32 mouse cellular contexts compared by ENCODE assay signal in the genomic region with DNA sequence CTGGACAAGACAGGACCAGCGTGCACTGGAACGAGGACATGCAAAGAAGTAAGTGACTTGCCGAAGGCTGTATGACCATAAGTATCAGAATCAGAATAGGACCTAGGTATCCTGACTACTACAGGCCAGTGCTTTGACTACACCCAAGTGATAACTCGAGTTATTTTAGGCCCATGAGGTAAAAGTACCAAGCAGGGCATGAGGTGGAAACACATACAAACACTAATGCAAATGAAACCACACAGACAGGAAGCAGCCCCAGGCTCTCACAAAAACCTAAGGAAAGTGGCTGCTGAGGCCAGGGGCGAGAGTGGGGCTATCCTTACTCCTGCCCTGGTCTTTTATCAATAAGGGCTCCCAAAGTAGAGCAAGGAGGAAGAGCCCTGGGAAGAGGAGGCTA. TPM values are rescaled to one million over a fixed set of nuclear protein-coding genes. Genes with fewer than 3 reads are reported as not detected.
A peak's percentile ranks its signal among the peaks of the same experiment; 100 is the strongest.
DNase-seq lines count a peak whose midpoint lies in the region; TF ChIP-seq lines count a peak whose summit lies in the region.
"Had no signal": no experiment of that assay in that cellular context is flagged by ENCODE, and none has a peak within 500 bp of the region (broad histone marks: within the 10 kb centered on the region; RNA-seq: fewer than 3 reads in every experiment).

No protein-coding gene starts in this region.

- no peak for TF ChIP-seq POLR2A in bone marrow, adult 2 months (IDR thresholded peaks at IDR 0.05; ENCODE audit: borderline replicate concordance, control insufficient read depth, low read depth, low read length)

- no peak overlapping the region for H3K4me3 ChIP-seq in bone marrow, adult 2 months (replicated peaks; ENCODE audit: control insufficient read depth, low read depth, low read length)
- no peak overlapping the region for H3K4me3 ChIP-seq in limb, embryonic 10.5 days
- H3K4me3 ChIP-seq: embryonic facial prominence, embryonic 12.5 days; heart, embryonic 10.5 days; hindbrain, embryonic 10.5 days; liver, embryonic 15.5 days; lung, embryonic 15.5 days; neural tube, embryonic 12.5 days had no signal

- H3K36me3 ChIP-seq in limb, embryonic 10.5 days = peaks cover 98% of the 10 kb centered on the region

- no peaks in the 10 kb centered on the region for H3K27me3 ChIP-seq in limb, embryonic 10.5 days (ENCODE audit: low read depth, poor library complexity, severe bottlenecking)
- H3K27me3 ChIP-seq: embryonic facial prominence, embryonic 12.5 days; liver, embryonic 15.5 days; lung, embryonic 15.5 days; neural tube, embryonic 12.5 days had no signal

- no peaks in the 10 kb centered on the region; the same call in 1 of the 2 replicates for H3K4me1 ChIP-seq in bone marrow, adult 2 months (ENCODE audit: control insufficient read depth, insufficient read depth, low read length)
- no peaks in the 10 kb centered on the region for H3K4me1 ChIP-seq in limb, embryonic 10.5 days
- H3K4me1 ChIP-seq: embryonic facial prominence, embryonic 12.5 days; heart, embryonic 10.5 days; hindbrain, embryonic 10.5 days; liver, embryonic 15.5 days; lung, embryonic 15.5 days; neural tube, embryonic 12.5 days had no signal

- H3K9me3 ChIP-seq in limb, embryonic 10.5 days (replicated peaks) = no peaks in the 10 kb centered on the region
- H3K9me3 ChIP-seq: embryonic facial prominence, embryonic 12.5 days; heart, embryonic 10.5 days; hindbrain, embryonic 10.5 days; liver, embryonic 15.5 days; lung, embryonic 15.5 days; neural tube, embryonic 12.5 days had no signal

- H3K27ac ChIP-seq in bone marrow, adult 2 months (ENCODE audit: control insufficient read depth, insufficient read depth, low read depth, low read length, poor library complexity) = peak overlapping the region; percentile 3; the same call in 1 of the 2 replicates
- H3K27ac ChIP-seq in limb, embryonic 10.5 days = no peak overlapping the region
- H3K27ac ChIP-seq: embryonic facial prominence, embryonic 12.5 days; heart, embryonic 10.5 days; hindbrain, embryonic 10.5 days; liver, embryonic 15.5 days; lung, embryonic 15.5 days; neural tube, embryonic 12.5 days had no signal

- no peak for TF ChIP-seq CTCF in bone marrow, adult 2 months (IDR thresholded peaks at IDR 0.05; ENCODE audit: control insufficient read depth, insufficient read depth, low read length)

- DNase-seq in spleen, adult 18-20 months = peak; percentile 17 to 24
- no peak for DNase-seq in spleen, postnatal 10 days (ENCODE audit: low spot score in 2 of 2)
- DNase-seq in CD4-positive, CD25-positive, alpha-beta regulatory T cell, adult 2 months (ENCODE audit: low read depth, low spot score) = peak; percentile 38
- no peak for DNase-seq in limb, embryonic 10.5 days (ENCODE audit: low spot score)
- DNase-seq in cerebellum, postnatal 4 days (ENCODE audit: low spot score in 2 of 2) = no peak
- no peak for DNase-seq in gastrocnemius, adult 8-10 months (ENCODE audit: low spot score in 2 of 2)
- DNase-seq: adrenal gland, adult 8-10 months; cerebellum, adult 18-20 months; cerebellum, postnatal 14 days; kidney, postnatal 4 days; layer of hippocampus, adult 9-11 months; left cerebral cortex, postnatal 4 days; liver; lung, postnatal 4 days; midbrain, embryonic 14.5 days; thymus, postnatal 25 days had no signal

- 79% methylated on average over 5 of the region's 5 CpGs for WGBS in bone marrow, adult 2 months
- WGBS in limb, embryonic 10.5 days = 95% methylated on average over 5 of the region's 5 CpGs

RNA-seq across cellular contexts. Expression of a gene that starts 12.0 kb away (rescaled TPM):
- polyA plus RNA-seq in bone marrow, adult 2 months (2011; ENCODE audit: insufficient read depth, insufficient read length, low replicate concordance, missing spikeins) = 14.6 and 53.8 TPM in 2 replicates
- polyA plus RNA-seq in limb, embryonic 10.5 days (2016; fragmentation: Nextera tagmentation; extraction: Ambion mirVana) = 1,533 and 1,561 TPM in 2 replicates
- 1 to 10 TPM in 2 of 4 experiments, under 1 TPM in 2; 0.19 to 1.1 (median 0.78) TPM for total RNA-seq in gastrocnemius, adult 8-10 months (2022)

RNA-seq across cellular contexts. Expression of a gene that starts 17.2 kb away (rescaled TPM):
- polyA plus RNA-seq in bone marrow, adult 2 months (2011; ENCODE audit: insufficient read depth, insufficient read length, low replicate concordance, missing spikeins) = 78.4 and 100 TPM in 2 replicates
- polyA plus RNA-seq in limb, embryonic 10.5 days (2016; fragmentation: Nextera tagmentation; extraction: Ambion mirVana) = 308 and 336 TPM in 2 replicates
- total RNA-seq in gastrocnemius, adult 8-10 months (2022) = 1 to 10 TPM; 6.7 to 9.7 (median 7.6) TPM

RNA-seq across cellular contexts. Expression of a gene that starts 34.3 kb away (rescaled TPM):
- polyA plus RNA-seq in bone marrow, adult 2 months (2011; ENCODE audit: insufficient read depth, insufficient read length, low replicate concordance, missing spikeins) = 2.8 TPM in 1 of 2 replicates, not detected in the other
- not detected in 2 replicates for polyA plus RNA-seq in limb, embryonic 10.5 days (2016; fragmentation: Nextera tagmentation; extraction: Ambion mirVana)
- not detected for total RNA-seq in gastrocnemius, adult 8-10 months (2022)
- total RNA-seq: gastrocnemius, adult 18-20 months; gastrocnemius, postnatal 4 days; left cerebral cortex, adult 8-10 months; left cerebral cortex, postnatal 4 days; megakaryocyte-erythroid progenitor cell, adult 5-6 weeks; MEL had no signal
- polyA plus RNA-seq: forebrain, embryonic 11.5 days; heart, embryonic 10.5 days; intestine, embryonic 16.5 days; kidney, embryonic 16.5 days; lung, embryonic 15.5 days; midbrain, embryonic 14.5 days; neural tube, embryonic 12.5 days; stomach, embryonic 14.5 days had no signal

RNA-seq across cellular contexts. Expression of a gene that starts 34.5 kb away (rescaled TPM):
- polyA plus RNA-seq in bone marrow, adult 2 months (2011; ENCODE audit: insufficient read depth, insufficient read length, low replicate concordance, missing spikeins) = not detected in 2 replicates
- 0.11 TPM in 1 of 2 replicates, not detected in the other for polyA plus RNA-seq in limb, embryonic 10.5 days (2016; fragmentation: Nextera tagmentation; extraction: Ambion mirVana)
- not detected for total RNA-seq in gastrocnemius, adult 8-10 months (2022)
- total RNA-seq: adrenal gland, adult 8-10 months; gastrocnemius, adult 18-20 months; gastrocnemius, postnatal 4 days; megakaryocyte-erythroid progenitor cell, adult 5-6 weeks; MEL had no signal
- polyA plus RNA-seq: embryonic facial prominence, embryonic 12.5 days; forebrain, embryonic 11.5 days; heart, embryonic 10.5 days; hindbrain, embryonic 10.5 days; intestine, embryonic 16.5 days; kidney, embryonic 16.5 days; lung, embryonic 15.5 days; neural tube, embryonic 12.5 days; stomach, embryonic 14.5 days had no signal

RNA-seq across cellular contexts. Expression of a gene that starts 48.1 kb away (rescaled TPM):
- polyA plus RNA-seq in bone marrow, adult 2 months (2011; ENCODE audit: insufficient read depth, insufficient read length, low replicate concordance, missing spikeins) = 10.2 and 17.8 TPM in 2 replicates
- polyA plus RNA-seq in limb, embryonic 10.5 days (2016; fragmentation: Nextera tagmentation; extraction: Ambion mirVana) = 10.3 and 13.5 TPM in 2 replicates
- not detected for total RNA-seq in gastrocnemius, adult 8-10 months (2022)
- total RNA-seq: gastrocnemius, adult 18-20 months had no signal

Comparison
In these comparisons a context has a peak if more than half of its experiments do, and no peak if none do; other contexts are left out.
1. DNase-seq: peak in spleen, adult 18-20 months (2 of 2) and CD4-positive, CD25-positive, alpha-beta regulatory T cell, adult 2 months (single experiment); none in spleen, postnatal 10 days (0 of 2), limb, embryonic 10.5 days (single experiment), cerebellum, postnatal 4 days (0 of 2) and gastrocnemius, adult 8-10 months (0 of 2).
2. RNA of a gene that starts 12.0 kb away (polyA plus RNA-seq): 1,533 to 1,561 TPM in limb, embryonic 10.5 days; 14.6 to 53.8 TPM in bone marrow, adult 2 months; every median in the first group is over 10 times any median in the second.